Mouse (Mus musculus) midbrain, embryonic 12.5 days (tissue): Measurements from ENCODE around the gene Rab11fip4. TPM values are rescaled to one million over a fixed set of nuclear protein-coding genes. Genes with fewer than 3 reads are reported as not detected.

Experiments used
- ATAC-seq: fragments of 200-750 bp; cut with Nextera tagmentation; 2 replicates; pipeline ENCODE4 v1.8.0; 2017; ENCODE audit warnings: low read depth, moderate TSS enrichment, moderate library complexity; ENCODE audit not compliant: low FRiP score
- H3K27ac ChIP-seq: fragments of 300-500 bp; sonication (generic); replicated peaks from 2 replicates; pipeline ENCODE4 v1.5.1; 2016; ENCODE audit warnings: mild to moderate bottlenecking
- H3K27me3 ChIP-seq: fragments of 300-500 bp; sonication (generic); 2 replicates; pipeline ENCODE4 v1.6.1; 2016; ENCODE audit warnings: mild to moderate bottlenecking
- H3K36me3 ChIP-seq: fragments of 300-500 bp; sonication (generic); 2 replicates; pipeline ENCODE4 v1.6.1; 2016
- H3K4me1 ChIP-seq: fragments of 300-500 bp; sonication (generic); 2 replicates; pipeline ENCODE4 v1.6.1; 2016
- H3K4me2 ChIP-seq: fragments of 300-500 bp; sonication (generic); replicated peaks from 2 replicates; pipeline ENCODE4 v1.6.1; 2016; ENCODE audit warnings: mild to moderate bottlenecking, moderate library complexity
- H3K4me3 ChIP-seq: fragments of 300-500 bp; sonication (generic); 2 replicates; pipeline ENCODE4 v1.5.1; 2016; ENCODE audit warnings: mild to moderate bottlenecking
- H3K9ac ChIP-seq: fragments of 300-500 bp; sonication (generic); replicated peaks from 2 replicates; pipeline ENCODE4 v1.6.1; 2016; ENCODE audit warnings: mild to moderate bottlenecking, moderate library complexity
- H3K9me3 ChIP-seq: fragments of 300-500 bp; sonication (generic); 2 replicates; pipeline ENCODE4 v1.6.1; 2016; ENCODE audit warnings: mild to moderate bottlenecking
- WGBS: fragments of 180-500 bp; shearing (Covaris S2); methylation state at CpG from one replicate; pipeline ENCODE4 v1.1.7; 2016; 5-methylcytosine and 5-hydroxymethylcytosine counted together
- microRNA counts: library from miRNA; unstranded; fragments of <30 nt; microRNA quantifications from one replicate; lab custom pipeline; 2017
- microRNA-seq: library from miRNA; unstranded; fragments of <30 nt; microRNA quantifications from one replicate; pipeline ENCODE4, GENCODE M21; 2017
- polyA plus RNA-seq: library from polyadenylated mRNA; unstranded; fragments of >200 nt; fragmentation: Nextera tagmentation; extraction: Ambion mirVana; gene quantifications from 2 replicates; pipeline ENCODE4 v1.2.1, GENCODE M21; 2016

Gene Rab11fip4
- polyA plus RNA-seq, 1 experiment from 2014 or later: 20.6 TPM

- Histone ChIP-seq H3K27ac (no peak overlapping the region), H3K4me3 (no peak overlapping the region), H3K27me3 (no peaks in the 10 kb centered on the region), H3K9me3 (no peaks in the 10 kb centered on the region), H3K9ac (no peak overlapping the region), H3K4me2 (no peak overlapping the region), H3K4me1 (peaks cover 15% of the 10 kb centered on the region), H3K36me3 (no peaks in the 10 kb centered on the region)
- WGBS: 62% methylated on average over 12 of the region's 12 CpGs
- ATAC-seq: no peak
These were observed 146.2 kb downstream of the Rab11fip4 start for GRCm38 (mm10) chr11:79737126-79737697.

GRCm38 (mm10) chr11:79737865-79738502 is 147.0 kb downstream of the Rab11fip4 start:
- no peak for ATAC-seq
- H3K9ac ChIP-seq: no peak overlapping the region
- no peak overlapping the region for H3K4me2 ChIP-seq
- H3K9me3 ChIP-seq: no peaks in the 10 kb centered on the region
- no peak overlapping the region for H3K27ac ChIP-seq
- H3K4me3 ChIP-seq: no peak overlapping the region
- no peaks in the 10 kb centered on the region for H3K36me3 ChIP-seq
- 88% methylated on average over 6 of the region's 6 CpGs for WGBS
- peaks cover 15% of the 10 kb centered on the region for H3K4me1 ChIP-seq
- H3K27me3 ChIP-seq: no peaks in the 10 kb centered on the region

GRCm38 (mm10) chr11:79738725-79739558 is 147.9 kb downstream of the Rab11fip4 start:
- Histone ChIP-seq H3K36me3 (no peaks in the 10 kb centered on the region), H3K4me1 (peaks cover 15% of the 10 kb centered on the region), H3K4me3 (no peak overlapping the region), H3K27ac (no peak overlapping the region), H3K4me2 (no peak overlapping the region), H3K9me3 (no peaks in the 10 kb centered on the region), H3K27me3 (no peaks in the 10 kb centered on the region), H3K9ac (no peak overlapping the region)
- ATAC-seq: no peak
- 78% methylated on average over 19 of the region's 19 CpGs for WGBS

- H3K4me2 ChIP-seq: no peak overlapping the region
These were observed 149.9 kb downstream of the Rab11fip4 start for GRCm38 (mm10) chr11:79740740-79741512.

GRCm38 (mm10) chr11:79746552-79747102 is 155.6 kb downstream of the Rab11fip4 start:
- H3K9ac ChIP-seq: no peak overlapping the region
- H3K36me3 ChIP-seq: no peaks in the 10 kb centered on the region
- no peak for ATAC-seq
- H3K4me3 ChIP-seq: no peak overlapping the region
- H3K27me3 ChIP-seq: no peaks in the 10 kb centered on the region
- H3K9me3 ChIP-seq: no peaks in the 10 kb centered on the region
- 87% methylated on average over 11 of the region's 11 CpGs for WGBS
- no peak overlapping the region for H3K4me2 ChIP-seq
- no peaks in the 10 kb centered on the region for H3K4me1 ChIP-seq
- no peak overlapping the region for H3K27ac ChIP-seq

More at GRCm38 (mm10) chr11:79740740-79741512, 149.9 kb downstream of the Rab11fip4 start:
- Histone ChIP-seq H3K36me3 (no peaks in the 10 kb centered on the region), H3K4me1 (peaks cover 15% of the 10 kb centered on the region), H3K4me3 (no peak overlapping the region), H3K9ac (no peak overlapping the region), H3K27me3 (no peaks in the 10 kb centered on the region), H3K9me3 (no peaks in the 10 kb centered on the region), H3K27ac (no peak overlapping the region)
- 86% methylated on average over 10 of the region's 10 CpGs for WGBS
- ATAC-seq: no peak

MicroRNAs encoded within 50 kb of the gene (microRNA counts, 519-probe panel; counts per million panel counts)
- not detected for microRNA mmu-miR-193 (lab: Ali Mortazavi, UCI)
- microRNA mmu-miR-365 (lab: Ali Mortazavi, UCI): 4,593 counts per million, percentile 34 among the panel's probes with 10 or more counts

Small RNAs within 50 kb of the gene (microRNA-seq; reads per million reads assigned to microRNA genes)
- gene Mir193a: 6.7 reads per million, percentile 22 among the genes with 10 or more reads in this experiment
- 0.70 reads per million for gene Mir365-2

Other genes with a start within 250 kb of the Rab11fip4 start
- 1.7 and 2.1 TPM in 2 replicates for gene Omg, start 87.1 kb upstream of the Rab11fip4 start, polyA plus RNA-seq
- gene Evi2b, start 67.5 kb upstream of the Rab11fip4 start, polyA plus RNA-seq: 0.14 TPM in 1 of 2 replicates, not detected in the other
- 1.3 and 1.6 TPM in 2 replicates for gene Evi2, start 60.6 kb upstream of the Rab11fip4 start, polyA plus RNA-seq
- 2.8 and 3.9 TPM in 2 replicates for gene Evi2a, start 60.6 kb upstream of the Rab11fip4 start, polyA plus RNA-seq